Mouse (Mus musculus) ES-Bruce4 (cell line): Measurements from ENCODE around the gene Hoxb9.

Source experiments
- CTCF ChIP-seq: IDR thresholded peaks from one replicate; pipeline ENCODE4 v1.8.1; 2011; ENCODE audit warnings: low read depth, low read length
- EP300 ChIP-seq: IDR thresholded peaks from 2 replicates; pipeline ENCODE4 v1.6.1; 2011; ENCODE audit warnings: low read depth, low read length; ENCODE audit not compliant: insufficient read depth
- POLR2A ChIP-seq: IDR thresholded peaks from one replicate; pipeline ENCODE4 v1.8.1; 2011; ENCODE audit warnings: low read length; ENCODE audit not compliant: insufficient read depth

GRCm38 (mm10) chr11:96291681-96292564 is 20.7 kb downstream of the Hoxb9 start, which contains the start of gene Hoxb6:
- TF ChIP-seq POLR2A (no peak), CTCF (no peak), EP300 (no peak)
